Mouse (Mus musculus) heart, adult 2 months (tissue): ENCODE data around the gene Phkb.

Experiments
- CTCF ChIP-seq: fragments of 200-600 bp; IDR thresholded peaks from 2 replicates; pipeline ENCODE4 v1.8.1; 2022; ENCODE audit warnings: antibody characterized with exemption, mild to moderate bottlenecking, moderate library complexity
- POLR2A ChIP-seq: fragments of 200-500 bp; IDR thresholded peaks from 2 replicates; pipeline ENCODE4 v1.6.1; 2011; ENCODE audit warnings: mild to moderate bottlenecking, low read depth, low read length, control low read depth; ENCODE audit not compliant: insufficient read depth

DNA sequence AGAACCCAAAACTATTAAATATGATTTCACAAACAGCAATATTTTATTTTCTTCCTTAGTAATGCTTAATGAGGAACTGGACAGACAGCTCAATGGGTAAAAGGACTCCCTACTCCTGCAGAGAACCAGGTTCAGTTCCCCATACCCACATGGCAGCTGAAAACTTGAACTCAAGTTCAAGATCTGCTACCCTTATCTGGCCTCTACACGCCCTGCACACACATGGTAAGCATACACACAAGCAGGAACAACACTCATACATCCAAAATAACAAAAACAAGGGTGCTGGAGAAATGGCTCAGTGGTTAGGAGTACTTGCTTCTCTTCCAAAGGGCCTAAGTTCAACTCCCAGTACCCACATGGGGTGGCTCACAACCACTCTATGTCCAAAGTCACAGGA, 39.4 kb upstream of the Phkb start:
- TF ChIP-seq CTCF: no peak
- TF ChIP-seq POLR2A: no peak
